Mouse (Mus musculus) kidney, embryonic 15.5 days (tissue): ENCODE data around the gene Tnfsf13b. TPM values are rescaled to one million over a fixed set of nuclear protein-coding genes. Genes with fewer than 3 reads are reported as not detected.

Experiments used
- ATAC-seq: fragments of 200-750 bp; cut with Nextera tagmentation; replicated peaks from 2 replicates; pipeline ENCODE4 v1.8.0; 2017; ENCODE audit warnings: moderate TSS enrichment; ENCODE audit not compliant: low FRiP score
- H3K27ac ChIP-seq: fragments of 300-500 bp; sonication (generic); 2 replicates; pipeline ENCODE4 v1.5.1; 2015; ENCODE audit warnings: mild to moderate bottlenecking, inconsistent platforms
- H3K27me3 ChIP-seq: fragments of 300-500 bp; sonication (generic); 2 replicates; pipeline ENCODE4 v1.6.1; 2015; ENCODE audit warnings: inconsistent platforms
- H3K36me3 ChIP-seq: fragments of 300-500 bp; sonication (generic); 2 replicates; pipeline ENCODE4 v1.6.1; 2015; ENCODE audit warnings: inconsistent platforms
- H3K4me1 ChIP-seq: fragments of 300-500 bp; sonication (generic); 2 replicates; pipeline ENCODE4 v1.6.1; 2015; ENCODE audit warnings: inconsistent platforms
- H3K4me2 ChIP-seq: fragments of 300-500 bp; sonication (generic); 2 replicates; pipeline ENCODE4 v1.6.1; 2015; ENCODE audit warnings: moderate library complexity, mild to moderate bottlenecking, inconsistent platforms
- H3K4me3 ChIP-seq: fragments of 300-500 bp; sonication (generic); replicated peaks from 2 replicates; pipeline ENCODE4 v1.5.1; 2015; ENCODE audit warnings: mild to moderate bottlenecking, inconsistent platforms
- H3K9ac ChIP-seq: fragments of 300-500 bp; sonication (generic); 2 replicates; pipeline ENCODE4 v1.6.1; 2015; ENCODE audit warnings: mild to moderate bottlenecking, inconsistent platforms
- H3K9me3 ChIP-seq: fragments of 300-500 bp; sonication (generic); replicated peaks from 2 replicates; pipeline ENCODE4 v1.6.1; 2016; ENCODE audit warnings: inconsistent platforms
- WGBS: fragments of 180-500 bp; shearing (Covaris S2); methylation state at CpG from one replicate; pipeline ENCODE4 v1.1.7; 2015; ENCODE audit warnings: mixed read lengths; 5-methylcytosine and 5-hydroxymethylcytosine counted together
- polyA plus RNA-seq: library from polyadenylated mRNA; unstranded; fragments of >200 nt; fragmentation: Nextera tagmentation; extraction: Ambion mirVana; gene quantifications from 2 replicates; pipeline ENCODE4 v1.2.1, GENCODE M21; 2015

Tnfsf13b gene
- polyA plus RNA-seq, 1 experiment from 2014 or later, result 6.1 TPM

DNA sequence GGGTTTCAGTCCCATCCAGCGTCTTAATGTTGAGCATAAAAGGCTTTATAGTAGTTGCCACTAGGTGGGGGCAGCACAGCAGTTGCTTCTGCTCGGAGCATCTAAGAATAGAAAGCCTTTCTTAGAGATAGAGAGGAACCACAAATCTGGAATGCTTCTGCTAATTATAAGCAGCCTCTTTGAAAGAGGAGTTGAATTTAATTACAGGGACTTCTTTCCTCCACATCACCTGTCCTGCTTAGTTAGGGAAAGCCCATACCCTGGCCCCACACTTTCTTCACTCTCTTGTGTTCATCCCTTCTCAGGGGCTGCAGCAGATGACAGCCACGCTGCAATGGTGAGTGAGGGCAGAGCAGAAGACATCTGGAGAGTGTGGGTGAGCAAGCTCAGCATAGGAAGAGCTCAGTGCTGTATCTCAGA is 47.3 kb downstream of the Tnfsf13b start:
- no peak for ATAC-seq
- H3K27me3 ChIP-seq, result 0 out of 2 replicates have a peak, but pooled peaks cover 4% of the 10 kb centered on the region
- WGBS, result 22% methylated on average over 3 of the region's 3 CpGs

DNA sequence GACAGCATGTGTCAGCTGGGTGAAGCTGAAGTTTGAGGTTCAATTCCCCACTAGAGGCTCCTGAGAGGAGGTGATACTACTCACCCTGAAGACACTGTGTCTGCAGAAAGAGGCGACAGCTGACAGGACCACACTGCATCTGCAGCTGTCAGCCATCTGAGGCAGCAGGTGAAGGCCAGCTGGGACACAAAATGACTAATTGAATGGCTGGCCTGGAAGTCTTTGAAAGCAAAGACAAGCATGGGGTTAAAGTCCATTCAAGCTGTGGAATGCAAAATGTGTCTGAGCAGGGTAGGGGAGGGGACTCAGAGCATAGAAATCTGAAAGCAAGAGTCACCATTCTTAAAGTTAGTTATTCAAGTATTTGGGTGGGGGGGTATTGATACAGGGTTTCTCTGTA is 54.7 kb downstream of the Tnfsf13b start:
- 43% methylated on average over 1 of the region's 1 CpGs for WGBS
- Histone ChIP-seq H3K27me3 (no peaks in the 10 kb centered on the region), H3K9me3 (no peaks in the 10 kb centered on the region), H3K36me3 (no peaks in the 10 kb centered on the region), H3K4me3 (no peak overlapping the region), H3K4me2 (no peak overlapping the region), H3K27ac (no peak overlapping the region), H3K9ac (no peak overlapping the region), H3K4me1 (no peaks in the 10 kb centered on the region)
- ATAC-seq, result no peak; the same call in 1 of the 2 replicates

More for the DNA sequence above, 47.3 kb downstream of the Tnfsf13b start:
- Histone ChIP-seq H3K4me3 (no peak overlapping the region), H3K27ac (no peak overlapping the region), H3K4me2 (no peak overlapping the region), H3K36me3 (no peaks in the 10 kb centered on the region), H3K9ac (no peak overlapping the region), H3K9me3 (no peaks in the 10 kb centered on the region), H3K4me1 (no peaks in the 10 kb centered on the region)

- no peaks in the 10 kb centered on the region for H3K4me1 ChIP-seq
- H3K36me3 ChIP-seq, result no peaks in the 10 kb centered on the region
- H3K27ac ChIP-seq, result no peak overlapping the region
- 64% methylated on average over 11 of the region's 11 CpGs for WGBS
- no peak overlapping the region for H3K9ac ChIP-seq
- no peak overlapping the region for H3K4me2 ChIP-seq
- no peaks in the 10 kb centered on the region for H3K9me3 ChIP-seq
- H3K4me3 ChIP-seq, result no peak overlapping the region
- ATAC-seq, result no peak
- H3K27me3 ChIP-seq, result no peaks in the 10 kb centered on the region
These were observed 60.6 kb downstream of the Tnfsf13b start for GRCm38 (mm10) chr8:10066906-10067305.

DNA sequence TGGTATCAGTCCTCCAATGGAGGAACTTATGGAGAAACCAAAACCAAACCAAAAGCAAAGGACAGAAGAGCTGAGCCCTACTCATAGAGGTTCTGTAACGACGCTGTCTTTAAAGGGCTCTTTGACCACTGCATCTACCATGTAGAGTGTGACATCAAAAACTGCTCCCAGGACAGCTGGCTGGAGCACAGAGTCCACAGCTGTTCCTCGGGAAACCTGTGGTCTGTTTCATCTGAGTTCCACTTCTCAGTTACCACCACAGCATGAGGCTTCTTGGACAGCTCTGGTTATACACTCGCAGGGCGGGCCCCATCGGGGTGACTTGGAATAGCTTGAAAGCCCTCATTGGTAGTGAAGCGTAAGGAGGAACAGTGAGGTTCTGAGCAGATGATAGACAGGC is 61.5 kb downstream of the Tnfsf13b start:
- no peaks in the 10 kb centered on the region for H3K36me3 ChIP-seq
- 91% methylated on average over 7 of the region's 7 CpGs for WGBS
- H3K4me3 ChIP-seq, result no peak overlapping the region
- H3K9ac ChIP-seq, result no peak overlapping the region
- H3K4me2 ChIP-seq, result no peak overlapping the region
- ATAC-seq, result no peak
- no peaks in the 10 kb centered on the region for H3K27me3 ChIP-seq
- H3K27ac ChIP-seq, result no peak overlapping the region
- H3K9me3 ChIP-seq, result no peaks in the 10 kb centered on the region
- H3K4me1 ChIP-seq, result no peaks in the 10 kb centered on the region

- H3K4me1 ChIP-seq, result no peaks in the 10 kb centered on the region
- no peak for ATAC-seq
- H3K9me3 ChIP-seq, result no peaks in the 10 kb centered on the region
- no peak overlapping the region for H3K9ac ChIP-seq
- WGBS, result 85% methylated on average over 2 of the region's 2 CpGs
- H3K27me3 ChIP-seq, result no peaks in the 10 kb centered on the region
- H3K36me3 ChIP-seq, result no peaks in the 10 kb centered on the region
- no peak overlapping the region for H3K27ac ChIP-seq
- H3K4me2 ChIP-seq, result no peak overlapping the region
- no peak overlapping the region for H3K4me3 ChIP-seq
These were observed 66.1 kb downstream of the Tnfsf13b start for GRCm38 (mm10) chr8:10072347-10072746.

Other genes with a start within 250 kb of the Tnfsf13b start
- 0.60 and 0.90 TPM in 2 replicates for gene Fam155a, start 235.3 kb upstream of the Tnfsf13b start, polyA plus RNA-seq
- not detected in 2 replicates for gene Gm10217, start 142.2 kb upstream of the Tnfsf13b start, polyA plus RNA-seq
- gene Lig4, start 28.8 kb upstream of the Tnfsf13b start, polyA plus RNA-seq, result 4.9 and 5.5 TPM in 2 replicates
- 17.4 and 17.9 TPM in 2 replicates for gene Abhd13, start 28.8 kb upstream of the Tnfsf13b start, polyA plus RNA-seq
- 0.28 and 0.34 TPM in 2 replicates for gene Myo16, start 147.4 kb downstream of the Tnfsf13b start, polyA plus RNA-seq